Mouse (Mus musculus) lung, adult 10 weeks (tissue): ENCODE results near the gene Serpinb1c. TPM values are rescaled to one million over a fixed set of nuclear protein-coding genes. Genes with fewer than 3 reads are reported as not detected.

Experiments used
- polyA plus RNA-seq: library from polyadenylated mRNA; stranded (reverse); fragments of 350-450 nt; fragmentation: Illumina TruSeq; extraction: RNeasy Lipid Tissue Mini Kit (QIAGEN cat#74804); gene quantifications from one replicate; pipeline ENCODE4 v1.2.3, GENCODE M21; 2014; ENCODE audit warnings: low read depth, low replicate concordance; ENCODE audit not compliant: insufficient read depth

Gene Serpinb1c
- 0.21 TPM for polyA plus RNA-seq

GRCm38 (mm10) chr13:32898111-32898510 lies at the start of gene Serpinb1c:
TSS of gene Serpinb1c (minus strand) at chr13:32898211.

GRCm38 (mm10) chr13:32850668-32851404 lies 47.2 kb downstream of the Serpinb1c start, which contains the start of gene Serpinb1a:
TSS of gene Serpinb1a (minus strand) at chr13:32851185.

Other genes with a start within 250 kb of the Serpinb1c start
- 1.3 TPM for gene Mylk4, start 114.3 kb downstream of the Serpinb1c start, polyA plus RNA-seq
- gene Wrnip1, start 96.2 kb downstream of the Serpinb1c start, polyA plus RNA-seq: 19.9 TPM
- not detected for gene D930007J09Rik, start 95.4 kb downstream of the Serpinb1c start, polyA plus RNA-seq
- 35.4 TPM for gene Serpinb1a, start 47.0 kb downstream of the Serpinb1c start, polyA plus RNA-seq
- 97.0 TPM for gene Serpinb6b, start 67.0 kb upstream of the Serpinb1c start, polyA plus RNA-seq
- 50.6 TPM for gene Serpinb9, start 105.0 kb upstream of the Serpinb1c start, polyA plus RNA-seq
- 0.71 TPM for gene Serpinb9b, start 129.2 kb upstream of the Serpinb1c start, polyA plus RNA-seq
- gene Serpinb1b, start 180.4 kb upstream of the Serpinb1c start, polyA plus RNA-seq: 1.2 TPM